Mouse (Mus musculus): ENCODE data around the gene Mphosph9.

Gene Mphosph9

GRCm38 (mm10) chr5:124211669-124212068 lies 116.1 kb downstream of the Mphosph9 start:
- no peak for DNase-seq

GRCm38 (mm10) chr5:124211234-124211633 lies 116.5 kb downstream of the Mphosph9 start:
- DNase-seq: no peak

- DNase-seq: no peak
Observed at GRCm38 (mm10) chr5:124210281-124211016, 117.3 kb downstream of the Mphosph9 start.

GRCm38 (mm10) chr5:124209850-124210249 lies 117.9 kb downstream of the Mphosph9 start:
- DNase-seq: no peak

- DNase-seq: no peak
Observed at GRCm38 (mm10) chr5:124208030-124208429, 119.7 kb downstream of the Mphosph9 start.

DNA sequence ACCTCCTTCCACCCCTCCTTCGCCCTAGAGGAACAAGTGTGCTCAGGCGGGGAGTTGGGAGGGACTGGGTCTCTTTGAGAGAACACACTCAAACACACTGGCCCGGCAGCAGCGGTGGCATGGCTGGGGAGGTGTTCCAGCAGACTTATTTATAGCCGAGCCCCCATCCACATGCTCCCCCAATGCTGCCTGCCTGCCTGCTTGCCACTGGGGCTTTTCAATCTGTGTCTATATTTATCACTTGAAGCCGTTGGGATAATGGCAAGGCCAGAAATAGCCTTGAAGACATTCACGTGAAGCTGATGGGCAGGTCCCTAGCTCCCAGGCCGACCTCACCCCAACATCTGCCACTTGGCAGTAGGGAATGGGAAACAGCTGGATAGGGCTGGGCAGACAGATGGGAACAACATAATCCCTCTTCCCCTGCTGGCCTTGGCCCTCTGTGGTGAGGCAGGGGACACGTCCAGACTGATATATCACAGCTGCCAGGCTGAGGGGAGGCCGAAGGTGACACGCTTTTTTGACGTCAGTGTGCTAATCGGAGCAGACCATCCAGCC lies 121.2 kb downstream of the Mphosph9 start:
- peak; percentile 58 to 72 for DNase-seq

DNA sequence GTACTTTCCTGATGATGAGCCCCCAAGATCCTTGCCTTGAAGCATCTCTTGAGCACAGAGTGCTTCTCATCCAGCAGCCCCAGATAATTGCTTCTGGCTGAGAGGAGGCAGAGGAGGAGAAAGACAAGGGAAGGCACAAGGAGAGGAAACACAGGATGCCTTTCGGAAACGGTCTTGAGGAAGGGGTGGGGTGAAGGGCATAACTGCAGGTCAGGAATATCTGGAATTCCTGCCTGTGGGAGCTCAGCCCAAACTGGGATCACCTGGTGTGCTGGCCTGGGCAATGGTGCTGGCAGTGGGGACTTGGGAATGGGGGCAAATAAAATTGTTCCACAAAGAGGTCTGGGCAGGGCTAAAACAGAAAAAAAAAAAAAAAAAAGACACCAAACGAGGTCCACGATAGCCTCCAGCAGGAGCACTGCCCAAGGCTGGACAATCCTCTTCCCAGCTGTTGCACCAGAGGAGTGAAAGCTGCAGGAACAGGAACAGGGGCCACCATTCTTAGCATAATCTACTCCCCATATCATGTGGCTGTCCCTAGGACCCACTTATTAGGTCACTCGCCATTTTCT lies 121.9 kb downstream of the Mphosph9 start:
- DNase-seq: no peak

GRCm38 (mm10) chr5:124205211-124205610 lies 122.6 kb downstream of the Mphosph9 start:
- no peak for DNase-seq

DNA sequence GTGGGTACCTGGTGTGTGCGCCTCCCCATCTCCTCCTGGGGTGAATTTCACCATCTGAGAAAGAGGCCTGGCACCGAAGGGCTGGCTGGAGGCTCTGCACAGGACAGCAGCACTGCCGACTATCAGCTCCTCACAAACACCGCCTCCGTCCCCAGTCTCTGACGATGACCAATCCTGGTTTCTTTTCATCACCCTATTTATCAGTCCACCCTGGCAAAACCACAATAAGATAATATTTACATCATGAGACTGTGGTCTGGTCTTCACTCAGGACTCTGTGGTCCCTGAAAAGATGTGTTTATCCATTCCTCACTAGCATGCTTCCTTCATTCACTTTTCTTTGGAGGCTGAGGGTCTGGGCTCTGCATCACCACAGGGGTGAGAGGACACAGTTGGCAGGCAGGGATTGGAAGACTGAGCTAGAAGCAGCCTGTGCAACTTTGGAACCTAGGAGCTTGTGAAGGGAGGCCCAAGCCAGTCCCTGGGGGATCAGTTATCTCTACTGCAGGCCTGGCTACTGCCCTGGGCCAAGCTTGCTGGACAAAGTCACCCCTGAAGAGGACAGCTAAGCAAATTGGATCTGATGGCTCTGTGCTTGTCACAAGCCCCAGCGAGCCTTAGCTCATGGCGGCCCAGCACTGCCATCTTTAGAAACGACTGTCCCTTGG lies 123.5 kb downstream of the Mphosph9 start:
- no peak for DNase-seq

DNA sequence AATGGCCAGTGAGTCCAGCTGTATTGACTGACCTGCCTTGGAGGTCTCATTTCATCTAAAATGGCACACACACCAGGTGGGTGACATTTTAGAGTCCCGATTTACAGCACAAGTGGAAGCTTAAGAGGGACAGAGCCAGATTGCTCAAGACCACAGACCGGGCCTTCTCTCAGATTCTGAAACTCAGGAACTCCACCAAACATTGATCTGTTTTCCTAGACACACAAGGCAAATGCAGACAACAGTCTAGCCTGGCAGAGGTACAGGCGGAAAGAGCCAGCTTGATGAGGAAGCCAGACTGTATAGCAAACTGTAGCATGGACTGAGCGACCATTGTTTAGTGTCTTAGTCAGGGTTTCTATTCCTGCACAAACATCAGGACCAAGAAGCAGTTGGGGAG lies 124.5 kb downstream of the Mphosph9 start:
- no peak for DNase-seq

DNA sequence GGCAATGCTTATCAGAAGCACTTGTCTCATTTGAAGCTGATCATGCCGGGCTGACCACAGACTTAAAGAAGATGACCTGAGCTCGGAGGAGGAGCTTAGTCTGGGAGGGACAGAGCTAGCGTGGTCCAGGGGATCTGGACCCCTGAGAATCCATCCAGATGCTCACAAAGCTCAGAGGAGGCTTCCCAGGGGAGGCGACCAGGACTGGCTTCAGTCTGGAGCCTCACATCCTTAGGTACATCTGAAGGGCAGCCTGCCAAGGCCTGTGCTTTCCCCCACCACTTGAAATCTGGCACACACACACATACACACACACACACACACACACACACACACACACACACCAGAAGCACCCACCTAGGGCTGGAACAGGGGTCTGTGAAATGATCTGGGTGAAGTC lies 125.7 kb downstream of the Mphosph9 start:
- no peak for DNase-seq

GRCm38 (mm10) chr5:124201564-124201963 lies 126.2 kb downstream of the Mphosph9 start:
- no peak for DNase-seq

All from kidney, postnatal 4 days (tissue).